Mouse (Mus musculus): ENCODE results near the gene Psma6. TPM values are rescaled to one million over a fixed set of nuclear protein-coding genes. Genes with fewer than 3 reads are reported as not detected.
"Not testable (repeated sequence)": the region's sequence is repeated elsewhere in the genome, so short reads cannot be mapped to it uniquely, and the experiment has no call there.

The Psma6 gene
- polyA plus RNA-seq, 1 experiment from 2014 or later = 399 TPM

DNA sequence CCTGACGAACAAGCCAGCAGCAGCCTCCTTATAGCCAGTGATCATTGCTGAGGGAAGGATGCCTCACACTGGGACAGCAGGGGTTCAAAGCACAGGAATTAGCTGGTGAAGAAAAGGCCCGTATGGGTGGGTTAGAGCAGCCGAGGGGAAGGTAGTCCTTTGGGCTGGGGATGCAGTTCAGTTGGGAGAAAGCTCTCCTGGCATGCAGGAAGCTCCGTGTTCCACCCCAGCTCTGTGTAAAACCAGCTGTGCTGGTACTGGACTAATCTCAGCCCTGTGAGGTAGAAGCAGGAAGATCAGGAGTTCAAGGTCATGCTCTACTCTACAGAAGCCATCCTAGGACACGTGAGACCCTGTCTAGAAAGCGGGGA lies 6.4 kb upstream of the Psma6 start:
- no peaks in the 10 kb centered on the region for H3K27me3 ChIP-seq (replicated peaks)
- 80% methylated on average over 6 of the region's 6 CpGs for WGBS
- no peak overlapping the region for H3K4me3 ChIP-seq (replicated peaks)
- H3K27ac ChIP-seq (replicated peaks) = no peak overlapping the region; the same call in 1 of the 2 replicates
- H3K9ac ChIP-seq (replicated peaks) = no peak overlapping the region
- no peak for ATAC-seq (ENCODE audit: low FRiP score)
- no peaks in the 10 kb centered on the region for H3K9me3 ChIP-seq (replicated peaks)
- no peaks in the 10 kb centered on the region for H3K4me1 ChIP-seq
- no peak overlapping the region for H3K4me2 ChIP-seq
- no peaks in the 10 kb centered on the region for H3K36me3 ChIP-seq

GRCm38 (mm10) chr12:55384826-55385225 lies 804 bp downstream of the Psma6 start:
- H3K4me2 ChIP-seq = no peak overlapping the region
- H3K27me3 ChIP-seq (replicated peaks) = no peaks in the 10 kb centered on the region
- WGBS = 93% methylated on average over 3 of the region's 3 CpGs
- H3K4me1 ChIP-seq = no peaks in the 10 kb centered on the region
- no peak overlapping the region for H3K9ac ChIP-seq (replicated peaks)
- no peaks in the 10 kb centered on the region for H3K9me3 ChIP-seq (replicated peaks)
- no peaks in the 10 kb centered on the region for H3K36me3 ChIP-seq
- H3K27ac ChIP-seq (replicated peaks) = no peak overlapping the region
- ATAC-seq (ENCODE audit: low FRiP score) = no peak
- no peak overlapping the region for H3K4me3 ChIP-seq (replicated peaks)

DNA sequence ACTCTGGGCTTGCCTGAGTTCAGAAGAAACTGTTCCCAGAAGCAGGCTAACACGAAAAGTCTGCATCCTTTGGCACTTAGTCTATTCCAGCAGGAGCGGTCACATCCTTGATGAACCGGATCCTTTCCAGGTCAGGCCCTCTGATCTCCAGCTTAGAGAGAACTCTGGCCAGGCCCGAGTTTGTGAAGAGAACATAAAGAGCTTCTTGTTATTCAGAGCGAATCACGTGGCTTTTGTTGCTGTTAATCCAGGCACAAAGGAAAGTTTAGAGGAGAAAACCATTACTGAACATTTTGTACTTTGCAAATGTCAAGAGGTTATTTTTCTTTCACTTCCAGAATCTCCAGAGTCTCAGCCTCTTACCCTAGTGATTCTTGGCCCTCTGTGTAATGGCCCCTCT lies 1.9 kb downstream of the Psma6 start:
- WGBS = 30% methylated on average over 6 of the region's 6 CpGs
- ATAC-seq (ENCODE audit: low FRiP score) = no peak
- no peaks in the 10 kb centered on the region for H3K9me3 ChIP-seq (replicated peaks)
- H3K4me2 ChIP-seq = no peak overlapping the region
- H3K4me3 ChIP-seq (replicated peaks) = no peak overlapping the region
- H3K9ac ChIP-seq (replicated peaks) = no peak overlapping the region
- H3K36me3 ChIP-seq = no peaks in the 10 kb centered on the region
- H3K4me1 ChIP-seq = no peaks in the 10 kb centered on the region
- H3K27me3 ChIP-seq (replicated peaks) = no peaks in the 10 kb centered on the region
- no peak overlapping the region for H3K27ac ChIP-seq (replicated peaks)

DNA sequence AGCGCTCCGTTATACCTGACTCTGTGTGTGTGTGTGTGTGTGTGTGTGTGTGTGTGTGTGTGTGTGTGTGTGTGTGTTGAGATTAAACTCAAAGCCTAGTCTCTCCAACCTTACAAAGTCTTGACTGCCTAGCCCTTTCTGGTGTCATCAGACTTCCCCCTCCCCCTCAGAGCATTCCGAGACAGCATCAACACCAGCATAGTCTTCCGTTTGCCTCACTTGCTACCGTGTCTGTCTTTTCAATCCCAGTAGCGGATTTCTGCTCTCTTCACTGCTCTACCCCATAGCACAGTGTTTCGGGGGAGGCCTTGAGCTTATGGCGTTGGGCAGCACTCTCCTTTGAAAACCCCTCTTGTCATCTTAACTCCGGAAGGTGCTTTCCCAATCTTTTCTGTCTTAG lies 2.4 kb downstream of the Psma6 start:
- H3K4me1 ChIP-seq = no peaks in the 10 kb centered on the region
- no peak overlapping the region for H3K9ac ChIP-seq (replicated peaks)
- 81% methylated on average over 9 of the region's 9 CpGs for WGBS
- no peak overlapping the region for H3K4me3 ChIP-seq (replicated peaks)
- no peaks in the 10 kb centered on the region for H3K36me3 ChIP-seq
- ATAC-seq (ENCODE audit: low FRiP score) = no peak
- no peaks in the 10 kb centered on the region for H3K9me3 ChIP-seq (replicated peaks)
- no peak overlapping the region for H3K4me2 ChIP-seq
- H3K27ac ChIP-seq (replicated peaks) = no peak overlapping the region
- no peaks in the 10 kb centered on the region for H3K27me3 ChIP-seq (replicated peaks)

GRCm38 (mm10) chr12:55387083-55387787 lies 3.2 kb downstream of the Psma6 start:
- H3K4me3 ChIP-seq (replicated peaks) = no peak overlapping the region
- H3K27me3 ChIP-seq (replicated peaks) = no peaks in the 10 kb centered on the region
- no peaks in the 10 kb centered on the region for H3K4me1 ChIP-seq
- ATAC-seq (ENCODE audit: low FRiP score) = no peak
- 79% methylated on average over 7 of the region's 7 CpGs for WGBS
- no peak overlapping the region for H3K4me2 ChIP-seq
- H3K9me3 ChIP-seq (replicated peaks) = no peaks in the 10 kb centered on the region
- H3K36me3 ChIP-seq = no peaks in the 10 kb centered on the region
- no peak overlapping the region for H3K27ac ChIP-seq (replicated peaks)
- no peak overlapping the region for H3K9ac ChIP-seq (replicated peaks)

DNA sequence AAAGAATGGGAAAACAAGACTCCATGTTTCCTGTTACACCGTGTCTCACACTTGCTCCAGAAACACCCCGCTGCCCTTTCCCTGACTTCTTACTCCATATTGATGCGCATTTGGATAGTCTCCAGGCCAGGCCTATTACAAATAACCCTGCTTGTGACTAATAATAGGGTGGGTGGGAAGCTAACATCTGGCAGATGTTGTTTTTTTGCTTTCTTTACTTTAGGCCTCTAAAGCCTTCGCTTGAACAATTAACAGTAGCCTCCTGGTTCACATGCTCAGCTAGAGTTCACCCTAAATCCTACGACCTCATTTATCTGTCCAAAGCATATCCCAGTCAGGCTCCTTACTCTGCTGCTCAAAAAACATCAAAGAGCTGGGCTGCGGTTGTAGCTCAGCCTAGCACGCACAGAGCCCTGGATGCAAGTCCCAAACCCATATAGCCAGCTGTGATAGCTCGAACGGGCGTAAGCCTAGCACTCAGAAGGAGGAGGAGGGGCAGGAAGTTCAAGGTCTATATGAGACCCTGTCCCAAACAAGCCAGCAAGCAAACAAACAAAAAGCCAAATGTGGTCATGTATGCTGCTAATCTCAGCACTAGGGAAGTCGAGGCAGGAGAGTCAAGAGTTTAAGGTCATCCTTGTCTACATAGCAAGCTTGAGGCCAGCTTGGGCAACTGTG lies 3.9 kb downstream of the Psma6 start:
- no peak overlapping the region for H3K4me2 ChIP-seq
- H3K9me3 ChIP-seq (replicated peaks) = no peaks in the 10 kb centered on the region
- H3K36me3 ChIP-seq = no peaks in the 10 kb centered on the region
- no peak overlapping the region for H3K4me3 ChIP-seq (replicated peaks)
- WGBS = 66% methylated on average over 11 of the region's 11 CpGs
- no peaks in the 10 kb centered on the region for H3K27me3 ChIP-seq (replicated peaks)
- H3K9ac ChIP-seq (replicated peaks) = no peak overlapping the region
- no peak overlapping the region for H3K27ac ChIP-seq (replicated peaks)
- H3K4me1 ChIP-seq = no peaks in the 10 kb centered on the region
- ATAC-seq (ENCODE audit: low FRiP score) = no peak

- 78% methylated on average over 6 of the region's 6 CpGs for WGBS
- ATAC-seq (ENCODE audit: low FRiP score) = no peak
Measured at GRCm38 (mm10) chr12:55388478-55388877, 4.5 kb downstream of the Psma6 start.

DNA sequence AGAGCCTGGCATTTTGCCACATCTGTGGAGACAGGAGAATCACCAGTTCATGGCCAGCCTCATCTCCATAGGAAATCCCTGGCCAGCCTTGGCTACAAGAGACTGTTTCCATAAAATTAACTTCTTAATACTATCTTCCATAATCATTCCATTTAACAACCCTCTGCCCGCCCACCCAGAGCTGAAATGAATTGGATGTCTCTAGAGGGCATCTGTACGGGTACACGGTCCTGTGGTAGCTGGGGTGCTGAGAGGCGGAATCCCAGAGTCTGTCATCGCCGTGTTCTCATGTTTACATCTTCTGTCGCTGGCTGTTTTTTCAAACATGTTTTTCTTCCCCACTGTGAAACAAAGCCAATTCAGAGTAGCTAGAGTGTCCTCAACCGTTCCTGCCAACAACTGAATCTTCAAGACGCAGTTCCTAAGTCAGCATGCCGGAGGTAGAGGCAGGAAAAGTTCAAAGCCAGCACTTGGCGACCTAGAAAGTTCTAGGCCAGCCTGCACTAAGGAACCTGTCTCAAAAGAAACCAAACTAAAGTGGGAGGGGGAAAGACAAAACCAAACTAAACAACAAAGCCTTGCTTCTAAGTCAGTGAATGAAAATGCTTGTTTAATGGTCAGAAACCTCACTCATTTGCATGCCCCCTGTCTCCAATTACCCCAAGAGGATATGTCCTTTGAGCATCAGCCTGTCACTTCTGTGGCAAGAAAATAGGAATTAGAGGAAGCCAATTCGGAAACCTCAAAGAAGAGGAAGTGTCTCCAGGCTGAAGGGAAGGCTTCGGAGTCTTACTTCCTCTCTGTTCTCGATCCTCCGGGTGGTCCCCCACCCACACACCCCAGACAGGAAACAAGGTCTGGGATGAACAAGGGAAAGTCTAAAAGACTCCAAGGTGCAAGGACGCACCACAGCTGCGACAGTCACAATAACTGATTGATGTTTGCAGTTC lies 5.4 kb downstream of the Psma6 start:
- H3K27ac ChIP-seq (replicated peaks) = no peak overlapping the region
- H3K9me3 ChIP-seq (replicated peaks) = no peaks in the 10 kb centered on the region
- H3K27me3 ChIP-seq (replicated peaks) = no peaks in the 10 kb centered on the region
- no peak overlapping the region for H3K4me3 ChIP-seq (replicated peaks)
- ATAC-seq (ENCODE audit: low FRiP score) = no peak
- no peak overlapping the region for H3K4me2 ChIP-seq
- no peak overlapping the region for H3K9ac ChIP-seq (replicated peaks)
- no peaks in the 10 kb centered on the region for H3K4me1 ChIP-seq
- 85% methylated on average over 17 of the region's 17 CpGs for WGBS
- no peaks in the 10 kb centered on the region for H3K36me3 ChIP-seq

More at GRCm38 (mm10) chr12:55388478-55388877, 4.5 kb downstream of the Psma6 start:
- H3K27ac ChIP-seq (replicated peaks) = no peak overlapping the region
- no peaks in the 10 kb centered on the region for H3K36me3 ChIP-seq
- H3K27me3 ChIP-seq (replicated peaks) = no peaks in the 10 kb centered on the region
- no peaks in the 10 kb centered on the region for H3K4me1 ChIP-seq
- no peak overlapping the region for H3K9ac ChIP-seq (replicated peaks)
- no peaks in the 10 kb centered on the region for H3K9me3 ChIP-seq (replicated peaks)
- H3K4me2 ChIP-seq = no peak overlapping the region
- H3K4me3 ChIP-seq (replicated peaks) = no peak overlapping the region

DNA sequence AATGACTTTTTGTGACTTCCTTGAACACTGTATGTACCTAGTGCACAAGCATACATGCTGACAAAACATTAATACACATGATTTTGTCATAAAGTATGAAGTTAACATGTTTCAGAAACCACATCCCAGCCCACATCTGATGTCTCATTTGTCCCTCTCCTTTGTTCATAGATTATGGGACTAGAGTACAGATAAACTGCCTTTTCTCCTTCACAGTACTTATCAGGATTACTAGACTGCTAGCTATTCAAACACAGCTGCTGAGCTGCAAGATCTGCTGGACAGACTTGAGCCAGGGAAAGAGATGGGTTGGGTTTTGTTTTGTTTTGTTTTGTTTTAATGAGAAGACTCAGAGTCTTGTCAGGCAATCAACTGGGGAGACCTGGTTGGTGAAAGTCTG lies 8.1 kb downstream of the Psma6 start:
- Histone ChIP-seq H3K9me3 (replicated peaks) (no peaks in the 10 kb centered on the region), H3K27me3 (replicated peaks) (no peaks in the 10 kb centered on the region), H3K4me3 (replicated peaks) (no peak overlapping the region), H3K4me1 (no peaks in the 10 kb centered on the region), H3K36me3 (no peaks in the 10 kb centered on the region), H3K4me2 (no peak overlapping the region), H3K27ac (replicated peaks) (no peak overlapping the region), H3K9ac (replicated peaks) (no peak overlapping the region)
- ATAC-seq (ENCODE audit: low FRiP score) = no peak

GRCm38 (mm10) chr12:55392733-55393577 lies 8.9 kb downstream of the Psma6 start:
- no peaks in the 10 kb centered on the region for H3K36me3 ChIP-seq
- no peak overlapping the region for H3K4me3 ChIP-seq (replicated peaks)
- no peaks in the 10 kb centered on the region for H3K27me3 ChIP-seq (replicated peaks)
- H3K9me3 ChIP-seq (replicated peaks) = no peaks in the 10 kb centered on the region
- no peak overlapping the region for H3K4me2 ChIP-seq
- no peak for ATAC-seq (ENCODE audit: low FRiP score)
- no peak overlapping the region for H3K27ac ChIP-seq (replicated peaks)
- H3K4me1 ChIP-seq = peaks cover 5% of the 10 kb centered on the region; the same call in 1 of the 2 replicates
- WGBS = 88% methylated on average over 11 of the region's 11 CpGs
- no peak overlapping the region for H3K9ac ChIP-seq (replicated peaks)

GRCm38 (mm10) chr12:55395601-55396000 lies 11.6 kb downstream of the Psma6 start:
- H3K4me3 ChIP-seq (replicated peaks); ATAC-seq (ENCODE audit: low FRiP score); H3K4me2 ChIP-seq; H3K9ac ChIP-seq (replicated peaks); H3K27ac ChIP-seq (replicated peaks); H3K27me3 ChIP-seq (replicated peaks); H3K9me3 ChIP-seq (replicated peaks); H3K36me3 ChIP-seq: not testable (repeated sequence)
- 93% methylated on average over 14 of the region's 14 CpGs for WGBS
- peaks cover 16% of the 10 kb centered on the region for H3K4me1 ChIP-seq
